Mouse (Mus musculus) megakaryocyte, embryonic 14.5 days (primary cell): ENCODE data around the gene Tas1r1. TPM values are rescaled to one million over a fixed set of nuclear protein-coding genes. Genes with fewer than 3 reads are reported as not detected.

ENCODE experiments used
- H3K27me3 ChIP-seq: replicated peaks from 2 replicates; pipeline ENCODE3; 2012; ENCODE audit warnings: inconsistent platforms
- H3K36me3 ChIP-seq: replicated peaks from 2 replicates; pipeline ENCODE3; 2012; ENCODE audit warnings: low read length, inconsistent platforms, mixed read lengths
- H3K4me1 ChIP-seq: 2 replicates; pipeline ENCODE4 v1.6.1; 2012; ENCODE audit warnings: inconsistent platforms
- H3K4me3 ChIP-seq: replicated peaks from 2 replicates; pipeline ENCODE3; 2012; ENCODE audit warnings: moderate library complexity, mild to moderate bottlenecking, inconsistent platforms
- H3K9me3 ChIP-seq: 2 replicates; pipeline ENCODE4 v1.6.1; 2012; ENCODE audit warnings: inconsistent platforms
- FLI1 ChIP-seq: IDR thresholded peaks from 2 replicates; pipeline ENCODE4 v1.6.1; 2012; ENCODE audit warnings: low read length, inconsistent platforms, mixed read lengths
- GATA1 ChIP-seq: IDR thresholded peaks from 3 replicates; pipeline ENCODE4 v1.6.1; 2012; ENCODE audit warnings: mixed read lengths, low read length, inconsistent platforms, borderline replicate concordance
- polyA plus RNA-seq: library from polyadenylated mRNA; stranded (reverse); fragments of >175 nt; gene quantifications from 2 replicates; pipeline ENCODE4 v1.2.3, GENCODE M21; 2012; ENCODE audit warnings: low replicate concordance; ENCODE audit not compliant: insufficient read depth

Gene Tas1r1
- polyA plus RNA-seq, result 0.34 TPM in 1 of 2 replicates, not detected in the other

DNA sequence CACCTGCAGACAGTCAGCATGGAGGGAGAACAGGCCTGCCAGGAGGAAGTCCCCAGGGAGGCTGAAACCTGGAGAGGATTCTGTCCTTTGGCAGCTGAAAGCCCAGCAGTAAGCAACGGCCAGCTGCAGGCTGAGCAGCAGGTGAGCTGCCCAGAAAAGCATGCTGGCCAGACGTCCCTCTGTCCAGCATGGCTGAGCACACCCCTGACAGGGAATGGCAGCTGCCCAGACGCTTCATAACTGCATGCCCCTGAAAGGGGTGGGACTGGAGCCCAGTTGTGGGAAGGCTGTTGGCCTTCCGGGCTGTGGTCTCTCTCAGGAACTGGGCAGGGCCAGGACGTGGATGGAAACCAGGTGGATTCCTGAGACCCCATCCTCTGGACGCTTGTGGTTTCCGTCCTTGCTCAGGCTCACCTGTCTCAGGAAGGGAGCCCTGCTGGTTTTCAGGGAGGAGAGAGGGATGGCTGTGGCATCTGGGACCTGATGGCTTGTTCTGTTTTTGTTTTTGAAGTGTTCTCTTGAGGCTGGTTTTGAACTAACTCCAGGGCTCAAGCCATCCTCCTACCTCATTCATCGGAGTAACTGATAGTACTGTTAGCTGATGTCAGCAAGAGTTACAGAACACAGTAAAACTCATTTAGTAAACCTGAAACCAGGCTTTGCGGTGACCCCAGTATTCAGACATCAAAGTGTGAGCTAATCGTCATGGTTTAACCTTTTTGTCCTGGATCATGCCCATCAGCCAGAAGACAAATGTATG lies at the start of gene Tas1r1:
TSS of gene Tas1r1 (minus strand) at position 344 of the 760 bp plus-strand sequence.
- no peak for TF ChIP-seq FLI1
- TF ChIP-seq GATA1, result no peak
- Histone ChIP-seq H3K27me3 (peaks cover under 1% of the 10 kb centered on the region), H3K4me1 (peaks cover 64% of the 10 kb centered on the region), H3K36me3 (peaks cover 30% of the 10 kb centered on the region), H3K4me3 (peak within 1 kb of the TSS; percentile 98), H3K9me3 (no peaks in the 10 kb centered on the region)

- TF ChIP-seq GATA1, result no peak
- TF ChIP-seq FLI1, result no peak
- no peaks in the 10 kb centered on the region for H3K36me3 ChIP-seq
- peaks cover 5% of the 10 kb centered on the region; the same call in 1 of the 2 replicates for H3K9me3 ChIP-seq
- H3K4me1 ChIP-seq, result peaks cover 47% of the 10 kb centered on the region
- H3K27me3 ChIP-seq, result peaks cover 65% of the 10 kb centered on the region
- H3K4me3 ChIP-seq, result peak overlapping the region; percentile 1
Measured at GRCm38 (mm10) chr4:152088133-152088532, 49.8 kb upstream of the Tas1r1 start.

DNA sequence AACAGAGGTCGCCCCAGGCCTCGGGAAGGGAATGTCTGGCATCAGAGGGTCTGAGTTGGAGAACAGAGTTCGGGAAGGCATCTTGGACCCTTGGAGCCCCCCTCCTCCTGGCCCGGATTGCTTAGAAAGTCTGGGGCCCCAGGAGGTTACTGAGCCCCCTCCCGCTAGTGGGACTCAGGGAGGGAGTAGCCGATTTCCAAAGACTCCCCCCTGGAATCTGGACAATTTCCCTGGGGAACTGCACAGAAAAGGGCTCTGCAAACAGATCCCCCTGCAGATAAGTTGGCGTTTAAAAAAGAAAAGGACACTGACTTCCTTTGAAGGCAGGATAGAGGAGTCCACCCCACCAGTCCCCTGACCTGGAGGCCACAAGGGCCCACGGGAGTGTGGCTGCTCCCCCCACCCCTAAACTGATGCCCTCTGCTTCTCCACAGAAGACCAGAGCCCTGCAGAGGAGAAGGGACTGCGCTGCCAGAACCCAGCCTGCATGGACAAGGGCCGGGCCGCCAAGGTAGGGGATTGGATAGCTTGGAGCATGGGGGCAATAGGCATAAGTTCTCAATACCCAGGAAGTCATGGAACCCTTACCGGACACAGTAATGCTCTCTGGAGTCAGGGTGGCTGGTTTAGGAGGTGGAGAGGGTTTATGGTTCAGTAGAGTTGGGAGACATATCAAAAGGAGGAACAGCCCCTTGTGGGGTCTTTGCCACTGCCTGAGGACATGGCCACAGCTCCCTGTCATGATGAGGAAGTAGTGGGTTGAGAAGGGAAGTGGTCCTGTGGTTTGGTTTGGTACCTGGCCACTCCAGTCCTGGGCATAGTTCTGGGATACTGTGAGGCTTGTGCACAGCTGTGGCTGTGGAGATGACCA lies 49.1 kb upstream of the Tas1r1 start:
- no peaks in the 10 kb centered on the region for H3K36me3 ChIP-seq
- peaks cover 5% of the 10 kb centered on the region; the same call in 1 of the 2 replicates for H3K9me3 ChIP-seq
- peaks cover 63% of the 10 kb centered on the region for H3K27me3 ChIP-seq
- TF ChIP-seq GATA1, result no peak
- no peak for TF ChIP-seq FLI1
- peaks cover 40% of the 10 kb centered on the region for H3K4me1 ChIP-seq
- H3K4me3 ChIP-seq, result peak overlapping the region; percentile 93

GRCm38 (mm10) chr4:152086505-152087210 lies 48.3 kb upstream of the Tas1r1 start:
- H3K4me3 ChIP-seq, result peak overlapping the region; percentile 93
- TF ChIP-seq GATA1 (no peak), FLI1 (no peak)
- peaks cover 36% of the 10 kb centered on the region for H3K4me1 ChIP-seq
- no peaks in the 10 kb centered on the region for H3K36me3 ChIP-seq
- H3K27me3 ChIP-seq, result peaks cover 60% of the 10 kb centered on the region
- H3K9me3 ChIP-seq, result peaks cover 5% of the 10 kb centered on the region; the same call in 1 of the 2 replicates

GRCm38 (mm10) chr4:152084616-152085015 lies 46.2 kb upstream of the Tas1r1 start:
- peaks cover 59% of the 10 kb centered on the region for H3K27me3 ChIP-seq
- no peaks in the 10 kb centered on the region for H3K36me3 ChIP-seq
- no peak overlapping the region for H3K4me3 ChIP-seq
- TF ChIP-seq GATA1 (no peak), FLI1 (no peak)
- peaks cover 5% of the 10 kb centered on the region; the same call in 1 of the 2 replicates for H3K9me3 ChIP-seq
- peaks cover 28% of the 10 kb centered on the region for H3K4me1 ChIP-seq

- H3K4me1 ChIP-seq, result peaks cover 25% of the 10 kb centered on the region
- H3K36me3 ChIP-seq, result no peaks in the 10 kb centered on the region
- H3K27me3 ChIP-seq, result peaks cover 54% of the 10 kb centered on the region
- no peak overlapping the region for H3K4me3 ChIP-seq
- TF ChIP-seq FLI1, result no peak
- TF ChIP-seq GATA1, result no peak
- H3K9me3 ChIP-seq, result peaks cover 5% of the 10 kb centered on the region; the same call in 1 of the 2 replicates
Measured at GRCm38 (mm10) chr4:152083611-152084220, 45.3 kb upstream of the Tas1r1 start.

GRCm38 (mm10) chr4:152079931-152080330 lies 41.6 kb upstream of the Tas1r1 start:
- Histone ChIP-seq H3K4me1 (peaks cover 19% of the 10 kb centered on the region), H3K9me3 (no peaks in the 10 kb centered on the region), H3K4me3 (no peak overlapping the region), H3K27me3 (peaks cover 45% of the 10 kb centered on the region), H3K36me3 (no peaks in the 10 kb centered on the region)
- TF ChIP-seq GATA1 (no peak), FLI1 (no peak)

DNA sequence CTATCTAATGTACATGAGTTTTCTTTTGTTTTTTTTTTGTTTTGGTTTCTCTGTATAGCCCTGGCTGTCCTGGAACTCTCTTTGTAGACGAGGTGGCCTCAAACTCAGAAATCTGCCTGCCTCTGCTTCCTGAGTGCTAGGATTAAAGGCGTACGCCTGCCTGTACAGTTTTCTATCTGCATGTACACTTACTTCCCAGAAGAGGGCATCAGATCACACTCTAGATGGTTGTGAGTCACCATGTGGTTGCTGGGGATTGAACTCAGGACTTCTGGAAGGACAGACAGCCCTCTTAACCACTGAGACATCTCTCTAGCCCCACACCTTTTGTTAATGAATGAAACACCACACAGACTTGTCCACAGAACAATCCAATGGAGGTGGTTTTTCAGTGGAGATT lies 40.9 kb upstream of the Tas1r1 start:
- Histone ChIP-seq H3K36me3 (no peaks in the 10 kb centered on the region), H3K9me3 (peaks cover 4% of the 10 kb centered on the region), H3K4me1 (peaks cover 19% of the 10 kb centered on the region), H3K4me3 (no peak overlapping the region), H3K27me3 (peaks cover 44% of the 10 kb centered on the region)
- no peak for TF ChIP-seq GATA1
- TF ChIP-seq FLI1, result no peak

DNA sequence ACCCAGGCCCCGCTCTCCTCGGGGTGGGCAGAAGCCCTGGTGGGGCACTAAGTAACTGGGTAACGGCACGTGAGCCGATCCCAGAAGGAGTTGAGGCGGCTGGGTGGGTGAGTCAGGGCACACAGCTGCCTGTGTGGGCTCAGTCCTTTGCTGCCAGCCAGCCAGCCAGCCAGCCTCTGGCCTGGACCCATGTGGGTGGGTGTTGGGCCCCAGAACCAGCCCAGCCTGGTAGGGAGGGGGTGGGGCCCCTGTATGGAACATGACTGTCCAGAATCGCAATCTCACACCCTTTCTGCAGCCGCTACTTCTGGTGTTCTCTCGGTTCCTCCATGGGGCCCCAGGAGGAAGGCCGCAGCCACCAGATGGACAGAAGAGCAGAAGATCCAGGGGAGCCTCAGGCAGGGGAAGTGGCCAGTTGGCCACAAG lies 39.8 kb upstream of the Tas1r1 start:
- peaks cover 5% of the 10 kb centered on the region for H3K9me3 ChIP-seq
- H3K36me3 ChIP-seq, result no peaks in the 10 kb centered on the region
- no peak overlapping the region for H3K4me3 ChIP-seq
- H3K4me1 ChIP-seq, result peaks cover 28% of the 10 kb centered on the region
- H3K27me3 ChIP-seq, result peaks cover 44% of the 10 kb centered on the region
- TF ChIP-seq GATA1, result no peak
- TF ChIP-seq FLI1, result no peak
